Mouse (Mus musculus): ENCODE measurements around the gene Slc7a1. TPM values are rescaled to one million over a fixed set of nuclear protein-coding genes. Genes with fewer than 3 reads are reported as not detected.
A peak's percentile ranks its signal among the peaks of the same experiment; 100 is the strongest.

Slc7a1 gene
- polyA plus RNA-seq, 1 experiment from 2014 or later: 17.8 TPM

- peak; percentile 64 for DNase-seq (ENCODE audit: low spot score)
- Histone ChIP-seq H3K9me3 (ENCODE audit: control insufficient read depth, low read length) (no peaks in the 10 kb centered on the region), H3K36me3 (ENCODE audit: control insufficient read depth, insufficient read depth, low read length) (no peaks in the 10 kb centered on the region), H3K9ac (ENCODE audit: low read length) (no peak overlapping the region), H3K4me2 (replicated peaks; ENCODE audit: low read depth) (0 out of 2 replicates have a peak overlapping the region, but pooled peaks have one; percentile 14), H3K4me1 (replicated peaks; ENCODE audit: control insufficient read depth, insufficient read depth) (peaks cover 2% of the 10 kb centered on the region; the same call in 1 of the 2 replicates), H3K27me3 (ENCODE audit: control insufficient read depth, insufficient read depth, low read length) (no peaks in the 10 kb centered on the region), H3K4me3 (ENCODE audit: low read depth, low read length) (no peak overlapping the region), H3K27ac (replicated peaks) (peak overlapping the region; percentile 58)
- peak; percentile 93 for ATAC-seq (ENCODE audit: low FRiP score, low TSS enrichment)
- WGBS: 37% methylated on average over 26 of the region's 26 CpGs
- TF ChIP-seq CTCF (IDR thresholded peaks at IDR 0.05; ENCODE audit: low read depth): no peak
- no peak for TF ChIP-seq EP300 (optimal IDR thresholded peaks at IDR 0.05)
These were observed 57.5 kb downstream of the Slc7a1 start for GRCm38 (mm10) chr5:148342061-148342741.

GRCm38 (mm10) chr5:148339126-148339525, 60.6 kb downstream of the Slc7a1 start:
- 89% methylated on average over 5 of the region's 5 CpGs for WGBS
- H3K27me3 ChIP-seq (ENCODE audit: control insufficient read depth, insufficient read depth, low read length): no peaks in the 10 kb centered on the region
- no peak overlapping the region for H3K9ac ChIP-seq (ENCODE audit: low read length)
- H3K27ac ChIP-seq (replicated peaks): no peak overlapping the region
- H3K4me3 ChIP-seq (ENCODE audit: low read depth, low read length): no peak overlapping the region
- peaks cover 2% of the 10 kb centered on the region; the same call in 1 of the 2 replicates for H3K4me1 ChIP-seq (replicated peaks; ENCODE audit: control insufficient read depth, insufficient read depth)
- no peak for DNase-seq (ENCODE audit: low spot score)
- ATAC-seq (ENCODE audit: low FRiP score, low TSS enrichment): no peak
- H3K9me3 ChIP-seq (ENCODE audit: control insufficient read depth, low read length): no peaks in the 10 kb centered on the region
- no peak for TF ChIP-seq CTCF (IDR thresholded peaks at IDR 0.05; ENCODE audit: low read depth)
- no peak for TF ChIP-seq EP300 (optimal IDR thresholded peaks at IDR 0.05)
- 0 out of 2 replicates have a peak, but pooled peaks cover 3% of the 10 kb centered on the region for H3K36me3 ChIP-seq (ENCODE audit: control insufficient read depth, insufficient read depth, low read length)
- H3K4me2 ChIP-seq (replicated peaks; ENCODE audit: low read depth): no peak overlapping the region

DNA sequence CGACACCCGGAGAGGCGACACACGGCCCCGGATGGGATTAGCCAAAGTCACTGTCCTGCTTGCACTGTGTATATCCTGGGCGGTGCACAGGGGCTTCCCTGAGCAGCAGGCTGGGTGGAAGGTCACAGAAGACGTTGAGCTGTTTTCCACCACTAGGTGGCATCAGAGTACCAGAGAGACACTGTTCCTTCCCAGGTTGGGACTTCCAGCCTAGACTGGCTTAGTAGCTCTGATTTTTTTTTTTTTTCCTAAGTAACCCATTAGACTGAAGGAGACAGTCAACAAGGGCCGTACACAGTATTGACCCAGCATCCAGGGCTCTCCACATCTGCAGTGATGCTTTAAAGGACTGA, 67.1 kb downstream of the Slc7a1 start:
- Histone ChIP-seq H3K4me1 (replicated peaks; ENCODE audit: control insufficient read depth, insufficient read depth) (no peaks in the 10 kb centered on the region), H3K4me2 (replicated peaks; ENCODE audit: low read depth) (no peak overlapping the region), H3K27ac (replicated peaks) (no peak overlapping the region), H3K4me3 (ENCODE audit: low read depth, low read length) (no peak overlapping the region), H3K9ac (ENCODE audit: low read length) (no peak overlapping the region), H3K9me3 (ENCODE audit: control insufficient read depth, low read length) (no peaks in the 10 kb centered on the region), H3K27me3 (ENCODE audit: control insufficient read depth, insufficient read depth, low read length) (no peaks in the 10 kb centered on the region), H3K36me3 (ENCODE audit: control insufficient read depth, insufficient read depth, low read length) (peaks cover 13% of the 10 kb centered on the region; the same call in 1 of the 2 replicates)
- peak; percentile 69 for ATAC-seq (ENCODE audit: low FRiP score, low TSS enrichment)
- peak; percentile 72 for DNase-seq (ENCODE audit: low spot score)
- TF ChIP-seq EP300 (optimal IDR thresholded peaks at IDR 0.05) (no peak), CTCF (IDR thresholded peaks at IDR 0.05; ENCODE audit: low read depth) (peak; percentile 93)
- 30% methylated on average over 8 of the region's 8 CpGs for WGBS

DNA sequence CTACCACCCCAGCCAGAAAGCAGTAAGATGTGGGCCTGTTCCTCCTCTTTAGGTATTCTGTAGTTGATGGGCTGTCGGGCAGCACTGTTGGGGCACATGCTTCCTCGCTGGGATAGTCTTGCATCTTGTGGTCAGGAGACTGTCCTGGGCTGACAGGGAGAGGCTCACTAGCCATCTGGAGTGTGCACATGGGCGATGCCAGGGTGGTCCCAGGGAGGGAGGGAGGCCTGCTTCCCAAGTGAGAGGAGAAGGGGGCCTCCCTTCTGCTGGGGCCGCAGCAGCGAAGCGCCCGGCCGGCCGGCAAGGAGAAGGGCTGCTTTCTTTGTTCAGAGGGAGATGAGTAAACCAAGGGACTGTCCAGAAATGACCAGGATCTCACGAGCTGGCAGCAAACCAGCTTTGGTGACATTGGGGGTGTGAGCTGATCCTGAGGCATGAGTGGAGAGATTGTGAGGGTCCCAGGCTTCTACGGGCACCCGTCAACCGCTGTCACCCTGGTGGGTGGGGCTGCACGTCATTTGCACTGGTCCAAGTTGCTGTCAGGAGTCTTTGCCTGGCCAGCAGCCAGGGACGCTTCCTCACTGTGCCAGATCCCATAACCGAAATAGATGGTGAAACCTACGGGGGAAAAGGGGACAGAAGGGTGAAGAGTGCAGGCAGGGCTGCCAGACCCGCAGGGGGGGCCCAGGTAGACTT, 67.6 kb downstream of the Slc7a1 start:
- peaks cover 13% of the 10 kb centered on the region; the same call in 1 of the 2 replicates for H3K36me3 ChIP-seq (ENCODE audit: control insufficient read depth, insufficient read depth, low read length)
- no peak overlapping the region for H3K9ac ChIP-seq (ENCODE audit: low read length)
- no peaks in the 10 kb centered on the region for H3K4me1 ChIP-seq (replicated peaks; ENCODE audit: control insufficient read depth, insufficient read depth)
- TF ChIP-seq CTCF (IDR thresholded peaks at IDR 0.05; ENCODE audit: low read depth): no peak
- no peak for TF ChIP-seq EP300 (optimal IDR thresholded peaks at IDR 0.05)
- H3K9me3 ChIP-seq (ENCODE audit: control insufficient read depth, low read length): no peaks in the 10 kb centered on the region
- H3K27me3 ChIP-seq (ENCODE audit: control insufficient read depth, insufficient read depth, low read length): no peaks in the 10 kb centered on the region
- H3K4me3 ChIP-seq (ENCODE audit: low read depth, low read length): no peak overlapping the region
- no peak overlapping the region for H3K4me2 ChIP-seq (replicated peaks; ENCODE audit: low read depth)
- DNase-seq (ENCODE audit: low spot score) (no peak), ATAC-seq (ENCODE audit: low FRiP score, low TSS enrichment) (no peak)
- H3K27ac ChIP-seq (replicated peaks): no peak overlapping the region
- 88% methylated on average over 17 of the region's 18 CpGs for WGBS

GRCm38 (mm10) chr5:148331229-148331776, 68.4 kb downstream of the Slc7a1 start:
- Histone ChIP-seq H3K27me3 (ENCODE audit: control insufficient read depth, insufficient read depth, low read length) (no peaks in the 10 kb centered on the region), H3K4me1 (replicated peaks; ENCODE audit: control insufficient read depth, insufficient read depth) (no peaks in the 10 kb centered on the region), H3K9me3 (ENCODE audit: control insufficient read depth, low read length) (no peaks in the 10 kb centered on the region), H3K4me3 (ENCODE audit: low read depth, low read length) (no peak overlapping the region), H3K9ac (ENCODE audit: low read length) (no peak overlapping the region), H3K36me3 (ENCODE audit: control insufficient read depth, insufficient read depth, low read length) (peaks cover 10% of the 10 kb centered on the region; the same call in 1 of the 2 replicates), H3K4me2 (replicated peaks; ENCODE audit: low read depth) (no peak overlapping the region), H3K27ac (replicated peaks) (no peak overlapping the region)
- 53% methylated on average over 11 of the region's 11 CpGs for WGBS
- ATAC-seq (ENCODE audit: low FRiP score, low TSS enrichment) (peak; percentile 58), DNase-seq (ENCODE audit: low spot score) (peak; percentile 25)
- TF ChIP-seq CTCF (IDR thresholded peaks at IDR 0.05; ENCODE audit: low read depth): no peak; the same call in 1 of the 2 replicates
- TF ChIP-seq EP300 (optimal IDR thresholded peaks at IDR 0.05): no peak

All from stomach, postnatal 0 days (tissue).